Mouse (Mus musculus) embryonic facial prominence, embryonic 12.5 days (tissue): ENCODE results near the gene Hoxb3. TPM values are rescaled to one million over a fixed set of nuclear protein-coding genes. Genes with fewer than 3 reads are reported as not detected.

Experiments
- ATAC-seq: fragments of 200-750 bp; cut with Nextera tagmentation; 2 replicates; pipeline ENCODE4 v1.8.0; 2017; ENCODE audit not compliant: insufficient number of reproducible peaks, insufficient read depth, low FRiP score, low TSS enrichment
- H3K27ac ChIP-seq: fragments of 300-500 bp; sonication (generic); 2 replicates; pipeline ENCODE4 v1.5.1; 2016; ENCODE audit warnings: mild to moderate bottlenecking
- H3K27me3 ChIP-seq: fragments of 300-500 bp; sonication (generic); 2 replicates; pipeline ENCODE4 v1.6.1; 2016; ENCODE audit warnings: mild to moderate bottlenecking, moderate library complexity
- H3K36me3 ChIP-seq: fragments of 300-500 bp; sonication (generic); 2 replicates; pipeline ENCODE4 v1.6.1; 2016; ENCODE audit warnings: mild to moderate bottlenecking
- H3K4me1 ChIP-seq: fragments of 300-500 bp; sonication (generic); 2 replicates; pipeline ENCODE4 v1.6.1; 2016
- H3K4me2 ChIP-seq: fragments of 300-500 bp; sonication (generic); replicated peaks from 2 replicates; pipeline ENCODE4 v1.6.1; 2016; ENCODE audit warnings: mild to moderate bottlenecking, moderate library complexity
- H3K4me3 ChIP-seq: fragments of 300-500 bp; sonication (generic); 2 replicates; pipeline ENCODE4 v1.5.1; 2016; ENCODE audit warnings: mild to moderate bottlenecking
- H3K9ac ChIP-seq: fragments of 300-500 bp; sonication (generic); 2 replicates; pipeline ENCODE4 v1.6.1; 2016; ENCODE audit warnings: mild to moderate bottlenecking, moderate library complexity
- H3K9me3 ChIP-seq: fragments of 300-500 bp; sonication (generic); 2 replicates; pipeline ENCODE4 v1.6.1; 2016; ENCODE audit warnings: mild to moderate bottlenecking, moderate library complexity
- WGBS: fragments of 180-500 bp; shearing (Covaris S2); methylation state at CpG from one replicate; pipeline ENCODE4 v1.1.7; 2016; 5-methylcytosine and 5-hydroxymethylcytosine counted together
- polyA plus RNA-seq: library from polyadenylated mRNA; unstranded; fragments of >200 nt; fragmentation: Nextera tagmentation; extraction: Ambion mirVana; gene quantifications from 2 replicates; pipeline ENCODE4 v1.2.1, GENCODE M21; 2016

The Hoxb3 gene
- polyA plus RNA-seq, 1 experiment from 2014 or later, result 0.87 TPM

DNA sequence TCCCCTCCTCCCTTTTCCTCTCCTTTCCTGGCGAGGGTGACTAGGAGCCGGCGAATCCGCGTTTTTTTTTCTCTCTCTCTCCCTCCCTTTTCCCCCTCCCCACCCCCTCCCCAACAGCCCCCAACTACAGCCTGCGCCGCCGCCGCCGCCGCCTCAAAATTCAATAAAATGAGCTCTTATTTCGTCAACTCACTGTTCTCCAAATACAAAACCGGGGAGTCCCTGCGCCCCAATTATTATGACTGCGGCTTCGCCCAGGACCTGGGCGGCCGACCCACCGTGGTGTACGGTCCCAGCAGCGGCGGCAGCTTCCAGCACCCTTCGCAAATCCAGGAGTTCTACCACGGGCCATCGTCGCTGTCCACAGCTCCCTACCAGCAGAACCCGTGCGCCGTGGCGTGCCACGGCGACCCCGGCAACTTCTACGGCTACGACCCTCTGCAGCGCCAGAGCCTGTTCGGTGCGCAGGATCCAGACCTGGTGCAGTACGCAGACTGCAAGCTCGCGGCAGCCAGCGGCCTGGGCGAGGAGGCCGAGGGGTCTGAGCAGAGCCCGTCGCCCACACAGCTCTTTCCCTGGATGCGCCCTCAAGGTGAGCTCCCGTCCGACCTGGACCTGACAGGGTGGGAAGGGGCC, 40.2 kb upstream of the Hoxb3 start:
- Histone ChIP-seq H3K4me3 (no peak overlapping the region), H3K27me3 (peaks cover 96% of the 10 kb centered on the region), H3K27ac (no peak overlapping the region), H3K4me2 (no peak overlapping the region), H3K9ac (no peak overlapping the region), H3K36me3 (no peaks in the 10 kb centered on the region), H3K4me1 (0 out of 2 replicates have a peak, but pooled peaks cover 3% of the 10 kb centered on the region), H3K9me3 (no peaks in the 10 kb centered on the region)
- whole genome bisulfite sequencing, result under 1% methylated on average over 49 of the region's 49 CpGs
- no peak for ATAC-seq

DNA sequence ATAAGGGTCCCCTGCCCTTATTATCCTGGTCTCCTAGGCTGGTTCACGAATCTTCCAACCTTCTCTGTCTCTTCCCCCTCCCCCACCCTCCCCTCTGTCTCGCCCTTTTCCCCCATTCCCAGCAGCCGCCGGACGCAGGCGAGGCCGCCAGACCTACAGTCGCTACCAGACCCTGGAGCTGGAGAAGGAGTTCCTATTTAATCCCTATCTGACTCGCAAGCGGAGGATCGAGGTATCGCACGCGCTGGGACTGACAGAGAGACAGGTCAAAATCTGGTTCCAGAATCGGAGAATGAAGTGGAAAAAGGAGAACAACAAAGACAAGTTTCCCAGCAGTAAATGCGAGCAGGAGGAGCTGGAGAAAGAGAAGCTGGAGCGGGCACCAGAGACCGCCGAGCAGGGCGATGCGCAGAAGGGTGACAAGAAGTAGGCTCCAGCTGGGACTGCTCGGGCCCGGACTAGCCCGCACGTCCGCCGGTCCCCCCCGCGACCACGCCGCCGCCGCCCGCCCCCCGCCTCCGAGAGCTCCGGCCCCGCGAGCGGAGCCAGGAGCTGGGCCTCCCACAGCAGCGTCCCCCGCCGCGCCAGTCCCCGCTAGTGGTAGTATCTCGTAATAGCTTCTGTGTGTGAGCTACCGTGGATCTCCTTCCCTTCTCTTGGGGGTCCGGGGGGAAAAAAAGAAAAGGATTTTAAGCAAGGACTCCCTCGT, 38.9 kb upstream of the Hoxb3 start:
- no peak overlapping the region for H3K9ac ChIP-seq
- no peak for ATAC-seq
- no peak overlapping the region for H3K27ac ChIP-seq
- under 1% methylated on average over 47 of the region's 49 CpGs for WGBS
- H3K9me3 ChIP-seq, result no peaks in the 10 kb centered on the region
- peak overlapping the region; percentile 21; the same call in 1 of the 2 replicates for H3K4me3 ChIP-seq
- H3K4me1 ChIP-seq, result 0 out of 2 replicates have a peak, but pooled peaks cover 3% of the 10 kb centered on the region
- peak overlapping the region; percentile 34; the same call in 1 of the 2 replicates for H3K4me2 ChIP-seq
- H3K36me3 ChIP-seq, result no peaks in the 10 kb centered on the region
- peaks cover 97% of the 10 kb centered on the region for H3K27me3 ChIP-seq

DNA sequence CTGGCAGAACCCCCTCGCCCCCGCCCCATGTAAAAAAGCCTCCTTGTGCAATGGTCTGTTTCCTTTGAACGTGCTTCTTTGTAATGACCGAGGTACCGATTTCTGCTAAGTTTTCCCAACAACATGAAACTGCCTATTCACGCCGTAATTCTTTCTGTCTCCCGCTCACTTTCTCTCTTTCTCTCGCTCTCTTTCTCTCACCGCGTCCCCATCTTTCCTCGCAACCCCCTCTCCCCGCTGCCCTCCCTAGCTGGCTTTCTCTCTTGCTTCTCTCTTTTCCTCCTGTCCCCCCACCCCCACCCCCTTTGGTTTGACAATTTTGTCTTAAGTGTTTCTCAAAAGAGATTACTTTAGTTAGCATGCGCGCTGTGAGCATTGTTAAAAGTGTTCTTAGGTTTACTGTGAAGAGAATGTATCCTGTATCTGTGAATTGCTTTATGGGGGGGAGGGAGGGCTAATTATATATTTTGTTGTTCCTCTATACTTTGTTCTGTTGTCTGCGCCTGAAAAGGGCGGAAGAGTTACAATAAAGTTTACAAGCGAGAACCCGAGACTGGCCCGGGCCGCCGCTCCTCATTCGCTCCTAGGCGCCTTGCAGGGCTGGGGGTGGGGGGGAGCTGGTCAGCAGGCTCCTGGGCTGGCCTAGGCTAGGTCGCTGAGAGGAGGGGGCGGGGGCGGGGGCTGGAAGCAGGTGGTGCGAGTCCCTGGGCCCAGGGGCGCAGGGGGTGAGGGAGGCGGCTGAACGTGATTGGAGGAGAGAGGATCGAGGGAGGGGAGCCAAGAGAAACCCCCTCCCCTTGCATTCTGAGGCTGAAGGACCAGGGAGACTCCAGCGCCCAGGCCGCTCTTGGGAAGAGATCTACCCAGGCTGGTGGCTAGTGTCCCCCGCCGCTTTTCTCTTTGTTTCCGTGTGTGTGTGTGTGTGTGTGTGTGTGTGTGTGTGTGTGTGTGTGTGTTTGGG, 38.1 kb upstream of the Hoxb3 start:
- no peak for ATAC-seq

DNA sequence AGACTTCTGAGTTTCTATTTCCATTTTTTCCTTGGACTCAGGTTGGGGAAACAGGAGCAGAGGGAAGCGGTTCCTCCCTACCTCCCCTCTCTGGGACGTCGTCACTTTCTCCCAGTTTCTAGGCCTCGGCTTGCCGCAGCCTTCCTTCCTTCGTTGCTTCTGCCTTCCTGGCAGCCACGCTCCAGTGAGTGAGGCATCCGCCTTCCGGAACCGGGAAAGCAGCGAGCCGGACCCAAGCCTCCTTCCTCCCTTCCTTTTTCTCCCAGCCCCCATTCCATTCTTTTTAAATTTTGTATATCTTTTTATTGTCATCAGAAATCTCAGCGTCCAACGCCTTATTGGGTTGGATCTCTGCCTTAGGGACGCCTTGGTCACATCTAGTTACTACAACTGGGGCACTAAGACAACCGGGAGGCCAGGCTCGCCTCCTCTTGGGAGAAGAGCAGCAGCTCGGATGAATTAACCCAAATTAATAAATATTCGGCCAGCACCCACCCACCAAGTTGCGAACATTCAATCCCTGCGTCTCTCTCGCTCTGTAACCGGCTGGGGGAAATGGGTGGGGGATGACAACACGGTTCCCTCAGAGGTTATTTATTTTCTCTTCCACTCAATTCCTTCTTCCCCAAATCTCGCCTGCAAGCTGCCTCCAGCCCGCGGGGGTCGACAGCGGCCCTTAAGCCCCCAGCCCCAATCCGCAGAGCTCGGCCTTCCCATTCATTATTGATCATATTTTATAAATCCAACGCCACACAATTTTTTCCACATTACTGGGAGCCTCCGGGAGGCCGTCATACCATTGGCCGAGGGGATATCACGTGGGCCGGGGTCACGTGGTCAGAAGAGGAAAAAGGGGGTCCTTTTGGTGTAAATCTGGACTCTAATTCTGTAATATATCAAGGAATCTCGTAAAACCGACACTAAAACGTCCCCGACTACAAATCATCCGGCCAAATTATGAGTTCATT, 37.1 kb upstream of the Hoxb3 start, which contains the start of gene Hoxb7:
Gene Hoxb7 (plus strand): TSS at position 853 of the 968 bp plus-strand sequence.
- peaks cover 99% of the 10 kb centered on the region for H3K27me3 ChIP-seq
- H3K4me1 ChIP-seq, result 0 out of 2 replicates have a peak, but pooled peaks cover 3% of the 10 kb centered on the region
- H3K27ac ChIP-seq, result no peak within 1 kb of the TSS
- H3K36me3 ChIP-seq, result no peaks in the 10 kb centered on the region
- 0 out of 2 replicates have a peak within 1 kb of the TSS, but pooled peaks have one; percentile 7 for H3K4me3 ChIP-seq
- WGBS, result 1% methylated on average over 43 of the region's 43 CpGs
- peak within 1 kb of the TSS; percentile 21; the same call in 1 of the 2 replicates for H3K4me2 ChIP-seq
- ATAC-seq, result no peak
- no peak within 1 kb of the TSS for H3K9ac ChIP-seq
- no peaks in the 10 kb centered on the region for H3K9me3 ChIP-seq

More for the DNA sequence above, 38.1 kb upstream of the Hoxb3 start:
- Histone ChIP-seq H3K27ac (no peak overlapping the region), H3K27me3 (peaks cover 98% of the 10 kb centered on the region), H3K36me3 (no peaks in the 10 kb centered on the region), H3K9ac (no peak overlapping the region), H3K4me1 (0 out of 2 replicates have a peak, but pooled peaks cover 3% of the 10 kb centered on the region), H3K4me2 (0 out of 2 replicates have a peak overlapping the region, but pooled peaks have one; percentile 34), H3K9me3 (no peaks in the 10 kb centered on the region), H3K4me3 (no peak overlapping the region)
- 1% methylated on average over 35 of the region's 37 CpGs for WGBS

DNA sequence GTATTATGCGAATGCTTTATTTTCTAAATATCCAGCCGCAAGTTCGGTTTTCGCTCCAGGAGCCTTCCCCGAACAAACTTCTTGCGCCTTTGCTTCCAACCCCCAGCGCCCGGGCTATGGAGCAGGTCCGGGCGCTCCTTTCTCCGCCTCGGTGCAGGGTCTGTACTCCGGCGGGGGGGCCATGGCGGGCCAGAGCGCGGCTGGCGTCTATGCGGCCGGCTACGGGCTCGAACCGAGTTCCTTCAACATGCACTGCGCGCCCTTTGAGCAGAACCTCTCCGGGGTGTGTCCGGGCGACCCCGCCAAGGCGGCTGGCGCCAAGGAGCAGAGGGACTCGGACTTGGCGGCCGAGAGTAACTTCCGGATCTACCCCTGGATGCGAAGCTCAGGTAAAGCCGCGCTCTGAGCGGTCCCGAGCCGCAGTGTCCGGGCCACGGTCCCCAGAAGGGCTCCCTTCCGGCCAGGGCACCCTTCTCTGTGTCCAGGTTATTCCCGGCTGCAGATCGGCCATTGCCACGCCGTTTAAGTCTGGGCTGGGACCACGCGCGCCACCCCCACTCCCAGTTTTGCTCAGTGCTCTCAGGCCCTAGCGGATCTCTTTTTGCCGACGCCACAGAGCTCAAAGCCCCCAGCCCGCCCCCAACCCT, 36.3 kb upstream of the Hoxb3 start:
- Histone ChIP-seq H3K4me1 (0 out of 2 replicates have a peak, but pooled peaks cover 3% of the 10 kb centered on the region), H3K4me2 (peak overlapping the region; percentile 21; the same call in 1 of the 2 replicates), H3K27ac (no peak overlapping the region), H3K9ac (no peak overlapping the region), H3K36me3 (no peaks in the 10 kb centered on the region), H3K4me3 (0 out of 2 replicates have a peak overlapping the region, but pooled peaks have one; percentile 7), H3K27me3 (peaks cover 97% of the 10 kb centered on the region), H3K9me3 (no peaks in the 10 kb centered on the region)
- WGBS, result under 1% methylated on average over 55 of the region's 55 CpGs
- ATAC-seq, result no peak

DNA sequence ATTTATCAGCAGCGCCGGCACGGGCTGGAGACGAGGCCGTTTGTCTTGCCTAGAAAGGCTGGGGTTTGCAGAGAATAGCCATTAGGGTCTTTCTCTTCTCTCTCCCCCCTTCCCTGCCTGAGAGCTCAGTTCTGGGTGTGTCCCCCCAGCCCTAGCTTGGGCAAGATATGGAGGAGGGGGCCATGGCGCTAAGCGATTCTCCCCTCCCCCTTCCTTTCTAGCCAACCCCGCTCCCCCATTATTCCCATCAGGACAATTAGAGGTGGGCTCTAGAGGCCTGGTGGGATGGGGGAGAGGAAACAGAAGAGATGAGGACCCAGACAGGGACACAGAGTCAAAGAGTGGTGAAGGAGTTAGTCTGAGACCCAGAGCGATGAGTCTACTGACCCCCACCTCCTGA, 35.7 kb upstream of the Hoxb3 start:
- ATAC-seq, result no peak
- Histone ChIP-seq H3K36me3 (no peaks in the 10 kb centered on the region), H3K9me3 (no peaks in the 10 kb centered on the region), H3K4me3 (no peak overlapping the region), H3K9ac (no peak overlapping the region), H3K4me1 (0 out of 2 replicates have a peak, but pooled peaks cover 3% of the 10 kb centered on the region), H3K27me3 (peaks cover 97% of the 10 kb centered on the region), H3K4me2 (no peak overlapping the region), H3K27ac (no peak overlapping the region)
- under 1% methylated on average over 9 of the region's 9 CpGs for WGBS

DNA sequence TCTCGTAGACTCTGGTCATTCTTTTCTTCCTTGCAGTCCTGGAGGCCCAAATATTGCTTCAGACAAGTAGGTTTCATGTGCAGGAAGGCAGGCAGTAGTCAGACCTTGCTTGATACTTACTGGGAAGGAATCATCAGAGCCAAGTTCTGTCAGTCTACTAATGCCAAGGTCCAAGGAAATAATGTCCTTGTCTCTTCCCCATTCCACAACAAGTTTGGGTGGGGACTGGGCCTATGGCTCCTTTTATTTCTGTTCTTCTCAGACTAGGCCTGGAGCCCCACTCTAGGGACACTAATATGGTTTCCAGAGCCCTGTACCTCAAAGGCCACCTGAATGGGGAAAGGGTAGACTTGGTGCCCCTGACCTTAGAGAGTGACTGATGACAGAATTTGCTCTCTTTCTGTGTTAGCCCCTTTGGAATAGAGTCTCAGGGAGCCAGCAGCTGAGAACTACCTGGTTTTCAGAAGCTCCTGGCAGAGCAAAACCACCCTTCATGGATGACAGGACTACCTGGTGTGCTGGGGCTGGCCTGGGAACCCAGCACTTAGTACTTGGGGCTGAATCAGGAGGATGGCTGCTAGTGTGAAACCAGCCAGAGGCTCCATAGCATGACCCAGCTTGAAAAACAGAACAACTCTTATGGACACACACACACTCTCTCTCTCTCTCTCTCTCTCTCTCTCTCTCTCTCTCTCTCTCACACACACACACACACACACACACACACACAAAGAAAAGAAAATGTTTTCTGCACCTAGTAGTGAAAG, 34.5 kb upstream of the Hoxb3 start:
- Histone ChIP-seq H3K4me2 (no peak overlapping the region), H3K36me3 (no peaks in the 10 kb centered on the region), H3K9ac (no peak overlapping the region), H3K27me3 (peaks cover 97% of the 10 kb centered on the region), H3K4me1 (0 out of 2 replicates have a peak, but pooled peaks cover 3% of the 10 kb centered on the region), H3K9me3 (no peaks in the 10 kb centered on the region), H3K27ac (no peak overlapping the region), H3K4me3 (no peak overlapping the region)
- no peak for ATAC-seq
- 4% methylated on average over 1 of the region's 1 CpGs for WGBS

DNA sequence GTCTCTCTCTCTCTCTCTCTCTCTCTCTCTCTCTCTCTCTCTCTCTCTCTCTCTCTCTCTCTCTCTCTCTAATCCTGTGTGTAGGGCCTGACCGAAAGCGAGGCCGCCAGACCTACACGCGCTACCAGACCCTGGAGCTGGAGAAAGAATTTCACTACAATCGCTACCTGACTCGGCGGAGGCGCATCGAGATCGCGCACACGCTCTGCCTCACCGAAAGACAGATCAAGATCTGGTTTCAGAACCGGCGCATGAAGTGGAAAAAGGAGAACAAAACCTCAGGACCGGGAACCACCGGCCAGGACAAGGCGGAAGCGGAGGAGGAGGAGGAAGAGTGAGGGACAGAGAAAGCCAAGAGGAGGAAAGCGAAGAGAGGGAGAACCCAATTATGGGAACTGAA, 33.8 kb upstream of the Hoxb3 start:
- no peak for ATAC-seq
- H3K9me3 ChIP-seq, result no peaks in the 10 kb centered on the region
- no peak overlapping the region for H3K9ac ChIP-seq
- 1% methylated on average over 21 of the region's 21 CpGs for WGBS
- 0 out of 2 replicates have a peak, but pooled peaks cover 1% of the 10 kb centered on the region for H3K4me1 ChIP-seq
- H3K27me3 ChIP-seq, result peaks cover 97% of the 10 kb centered on the region
- no peak overlapping the region for H3K27ac ChIP-seq
- H3K36me3 ChIP-seq, result no peaks in the 10 kb centered on the region
- no peak overlapping the region for H3K4me3 ChIP-seq
- no peak overlapping the region for H3K4me2 ChIP-seq

DNA sequence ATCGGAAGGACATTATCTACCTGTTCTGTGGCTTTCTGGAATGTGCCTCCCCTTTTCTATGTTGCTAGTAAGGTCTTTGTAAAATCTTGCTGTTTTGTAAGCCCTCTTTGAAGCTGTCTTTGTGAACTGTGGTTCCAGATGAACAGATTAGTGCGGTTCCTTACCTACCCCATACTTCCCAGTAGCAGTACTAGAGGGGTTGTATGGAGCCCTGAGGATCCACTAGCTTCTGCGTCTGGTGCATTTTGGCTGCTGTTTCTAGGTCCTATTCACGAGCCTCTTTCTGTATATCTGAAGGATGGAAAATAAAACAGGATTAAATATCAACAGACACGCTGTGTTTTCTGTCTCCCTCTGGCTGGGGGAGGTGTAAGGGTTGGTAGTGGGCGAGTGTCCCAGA, 33.3 kb upstream of the Hoxb3 start:
- Histone ChIP-seq H3K27ac (no peak overlapping the region), H3K36me3 (no peaks in the 10 kb centered on the region), H3K4me3 (no peak overlapping the region), H3K27me3 (peaks cover 97% of the 10 kb centered on the region), H3K4me2 (no peak overlapping the region), H3K4me1 (no peaks in the 10 kb centered on the region), H3K9me3 (no peaks in the 10 kb centered on the region), H3K9ac (no peak overlapping the region)
- ATAC-seq, result no peak
- 9% methylated on average over 6 of the region's 6 CpGs for WGBS
